Mouse (Mus musculus) spleen, adult 2 months (tissue): ENCODE results near the gene Nemp1.

Experiments used
- CTCF ChIP-seq: fragments of 200-500 bp; IDR thresholded peaks from 2 replicates; pipeline ENCODE4 v1.5.1; 2011; ENCODE audit warnings: mild to moderate bottlenecking, inconsistent platforms; ENCODE audit not compliant: insufficient read depth, insufficient read length, insufficient replicate concordance; ENCODE audit errors: extremely low read depth
- POLR2A ChIP-seq: fragments of 200-500 bp; IDR thresholded peaks from 2 replicates; pipeline ENCODE4 v1.6.1; 2011; ENCODE audit warnings: low read depth, low read length, inconsistent platforms

DNA sequence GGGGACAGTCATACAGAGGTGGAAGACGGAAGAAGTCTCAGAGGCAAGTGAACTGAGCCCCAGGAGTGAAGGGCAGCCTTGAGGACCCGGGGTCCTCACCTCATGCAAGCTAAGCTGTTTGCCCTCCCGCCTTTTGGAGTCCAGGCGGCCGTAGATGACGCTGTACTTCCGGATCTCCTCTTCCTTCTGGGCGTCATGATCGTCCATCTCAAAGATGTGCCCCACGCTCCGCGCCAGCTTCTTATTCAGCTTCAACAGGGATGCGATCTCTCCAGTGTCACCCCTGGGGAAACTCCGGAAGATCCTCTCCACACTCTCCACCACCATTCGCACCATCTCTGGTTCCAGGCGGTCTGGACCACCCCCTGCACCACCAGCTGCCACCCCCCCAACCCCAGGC, 2.5 kb upstream of the Nemp1 start:
- no peak for TF ChIP-seq CTCF
- TF ChIP-seq POLR2A: no peak
